Mouse (Mus musculus) E14TG2a.4 (cell line): ENCODE results near the gene Btbd19.

Experiments
- CTCF ChIP-seq: conservative IDR thresholded peaks from 2 replicates; pipeline ENCODE4 v1.5.1; 2014; ENCODE audit warnings: low read length
- POU5F1 ChIP-seq: IDR thresholded peaks from 2 replicates; pipeline ENCODE4 v1.6.1; 2014; ENCODE audit warnings: low read length, borderline replicate concordance

DNA sequence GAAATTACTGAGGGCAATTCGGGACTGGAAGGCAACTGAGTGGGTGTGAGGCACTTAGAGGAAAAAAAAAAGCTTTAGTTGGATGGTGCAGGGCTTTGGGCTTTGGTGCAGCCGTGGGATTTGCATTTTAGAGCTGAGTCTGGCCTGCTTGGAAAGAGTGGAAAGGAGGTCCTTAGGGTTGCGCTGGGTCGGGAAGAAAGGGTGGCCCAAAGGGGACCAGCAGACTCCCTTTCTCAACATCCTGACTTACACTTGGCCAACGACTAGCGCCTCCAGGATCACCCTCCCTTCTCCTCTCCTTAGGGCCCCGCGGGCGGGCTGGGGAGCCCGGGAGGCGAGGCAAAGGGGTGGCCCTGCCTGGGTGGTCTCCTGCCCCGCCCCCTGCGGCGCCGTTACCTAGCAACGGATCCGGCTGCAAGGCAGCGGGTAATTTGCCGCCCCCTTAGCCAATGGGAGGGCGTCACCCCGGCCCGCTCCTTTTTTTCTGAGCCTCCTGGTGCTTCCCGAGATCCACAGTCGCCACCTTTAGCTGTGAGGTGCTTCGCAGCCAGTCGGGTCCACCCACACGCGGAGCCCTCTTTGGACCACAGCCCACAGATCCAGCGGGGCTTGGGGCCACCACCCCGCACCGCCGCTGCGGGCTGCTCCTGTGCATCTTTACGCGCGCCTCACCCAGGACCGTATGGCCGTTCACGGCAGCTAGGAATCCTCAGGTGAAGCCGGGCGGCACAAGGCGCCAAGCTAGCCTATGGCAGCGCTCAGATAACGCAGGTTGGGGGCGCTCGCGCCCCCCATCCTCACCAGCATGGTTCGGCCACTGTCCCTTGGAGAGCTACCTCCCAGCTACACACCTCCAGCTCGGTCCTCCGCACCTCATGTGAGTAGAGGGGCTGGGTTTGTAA is 29.7 kb downstream of the Btbd19 start, which contains the start of gene Ptch2:
- no peak for TF ChIP-seq CTCF
- TF ChIP-seq POU5F1: no peak
